In genomic region chr11:116307019-116307725, GRCm38 (mm10) we compare ENCODE assay signal across 8 mouse cellular contexts. TPM values are rescaled to one million over a fixed set of nuclear protein-coding genes. Genes with fewer than 3 reads are reported as not detected.
DNase-seq lines count a peak whose midpoint lies in the region; ATAC-seq and TF ChIP-seq lines count a peak whose summit lies in the region.

Gene Exoc7 (minus strand): TSS chr11:116307233.

- H3K27ac ChIP-seq in lung, embryonic 16.5 days (ENCODE audit: low read length): no peak within 1 kb of the TSS
- H3K27ac ChIP-seq in midbrain, embryonic 13.5 days: peak within 1 kb of the TSS; percentile 52; the same call in 1 of the 2 replicates

- ATAC-seq in lung, embryonic 16.5 days (ENCODE audit: low read depth): no peak
- peak; percentile 41; the same call in 1 of the 2 replicates for ATAC-seq in midbrain, embryonic 13.5 days

- H3K27me3 ChIP-seq in lung, embryonic 16.5 days (ENCODE audit: control insufficient read depth, insufficient read depth, low read depth, low read length): no peaks in the 10 kb centered on the region
- H3K27me3 ChIP-seq in midbrain, embryonic 13.5 days: peaks cover 19% of the 10 kb centered on the region

- no peak for TF ChIP-seq POLR2A in brain, embryonic 14.5 days (IDR thresholded peaks at IDR 0.05; ENCODE audit: borderline replicate concordance, extremely low read depth, insufficient read depth, insufficient read length, poor library complexity, severe bottlenecking)

- H3K4me3 ChIP-seq in lung, embryonic 16.5 days (ENCODE audit: low read length): peak within 1 kb of the TSS; percentile 61
- H3K4me3 ChIP-seq in midbrain, embryonic 13.5 days (replicated peaks): peak within 1 kb of the TSS; percentile 86

- no peaks in the 10 kb centered on the region for H3K9me3 ChIP-seq in lung, embryonic 16.5 days (ENCODE audit: control insufficient read depth, low read length)
- no peaks in the 10 kb centered on the region for H3K9me3 ChIP-seq in midbrain, embryonic 13.5 days

- H3K9ac ChIP-seq in lung, embryonic 16.5 days (ENCODE audit: low read length): peak within 1 kb of the TSS; percentile 72
- H3K9ac ChIP-seq in midbrain, embryonic 13.5 days (replicated peaks): peak within 1 kb of the TSS; percentile 83

- peak within 1 kb of the TSS; percentile 71 for H3K4me2 ChIP-seq in lung, embryonic 16.5 days (ENCODE audit: low read depth, low read length)
- peak within 1 kb of the TSS; percentile 74 for H3K4me2 ChIP-seq in midbrain, embryonic 13.5 days (replicated peaks)

- no peak for DNase-seq in lung, postnatal 25 days (ENCODE audit: low spot score)
- no peak for DNase-seq in brain, embryonic 14.5 days (ENCODE audit: low read depth)
- DNase-seq in gonadal fat pad, adult 2 months (ENCODE audit: low read depth): peak; percentile 49
- DNase-seq in layer of hippocampus, postnatal 10 days (ENCODE audit: low spot score in 2 of 2): no peak
- no peak for DNase-seq in embryo, embryonic 11 days
- DNase-seq in Muller cell, postnatal 12 days (ENCODE audit: inconsistent ontology term): no peak

- WGBS in lung, embryonic 16.5 days: 81% methylated on average over 10 of the region's 10 CpGs
- 88% methylated on average over 10 of the region's 10 CpGs for WGBS in midbrain, embryonic 13.5 days

- H3K4me1 ChIP-seq in lung, embryonic 16.5 days (replicated peaks; ENCODE audit: control insufficient read depth, insufficient read depth, low read length): peaks cover 4% of the 10 kb centered on the region
- H3K4me1 ChIP-seq in midbrain, embryonic 13.5 days (replicated peaks): peaks cover 13% of the 10 kb centered on the region

- H3K36me3 ChIP-seq in lung, embryonic 16.5 days (ENCODE audit: control insufficient read depth, insufficient read depth, low read length): peaks cover 19% of the 10 kb centered on the region
- H3K36me3 ChIP-seq in midbrain, embryonic 13.5 days: peaks cover 31% of the 10 kb centered on the region

- no peak for TF ChIP-seq CTCF in brain, embryonic 14.5 days (IDR thresholded peaks at IDR 0.05; ENCODE audit: borderline replicate concordance, extremely low read depth, insufficient read depth, insufficient read length)

RNA-seq across cellular contexts. Expression of gene Exoc7, which starts in this region (rescaled TPM):
- polyA plus RNA-seq in lung, embryonic 16.5 days (2015; fragmentation: Nextera tagmentation; extraction: Ambion mirVana): 62.8 and 68.5 TPM in 2 replicates
- 96.1 and 112 TPM in 2 replicates for polyA plus RNA-seq in brain, embryonic 14.5 days (2012; rRNA removed)
- polyA plus RNA-seq in gonadal fat pad, adult 2 months (2012; rRNA removed): 41.6 and 44.1 TPM in 2 replicates
- 10 to 100 TPM; 84.6 to 97.9 TPM for total RNA-seq in layer of hippocampus, postnatal 10 days (2021)
- 92.0 and 104 TPM in 2 replicates for polyA plus RNA-seq in midbrain, embryonic 13.5 days (2015; fragmentation: Nextera tagmentation; extraction: Ambion mirVana)
